Mouse (Mus musculus): Measurements from ENCODE around the gene Bmpr1b. TPM values are rescaled to one million over a fixed set of nuclear protein-coding genes. Genes with fewer than 3 reads are reported as not detected.

Gene Bmpr1b
- polyA plus RNA-seq, 1 experiment from 2014 or later: not detected

- no peak overlapping the region for H3K4me3 ChIP-seq (ENCODE audit: low read depth, low read length)
- DNase-seq (no peak), ATAC-seq (no peak)
- 82% methylated on average over 8 of the region's 8 CpGs for WGBS (ENCODE audit: insufficient replicate concordance)
- TF ChIP-seq EP300 (IDR thresholded peaks at IDR 0.05; ENCODE audit: low read depth) (no peak), CTCF (IDR thresholded peaks at IDR 0.05; ENCODE audit: low read depth) (no peak)
- H3K4me1 ChIP-seq (ENCODE audit: insufficient read depth): no peaks in the 10 kb centered on the region
- no peak overlapping the region for H3K27ac ChIP-seq (ENCODE audit: low read depth)
- no peaks in the 10 kb centered on the region for H3K27me3 ChIP-seq (ENCODE audit: insufficient read depth, low read length)
- no peak overlapping the region for H3K9ac ChIP-seq (replicated peaks)
- no peaks in the 10 kb centered on the region for H3K36me3 ChIP-seq (replicated peaks; ENCODE audit: insufficient read depth, low read length)
- no peaks in the 10 kb centered on the region for H3K9me3 ChIP-seq (ENCODE audit: low read length)
- H3K4me2 ChIP-seq (ENCODE audit: low read depth, low read length): no peak overlapping the region
Measured at GRCm38 (mm10) chr3:141857123-141857522, 312.1 kb downstream of the Bmpr1b start.

- Histone ChIP-seq H3K4me3 (ENCODE audit: low read depth, low read length) (no peak overlapping the region), H3K9me3 (ENCODE audit: low read length) (no peaks in the 10 kb centered on the region), H3K4me1 (ENCODE audit: insufficient read depth) (no peaks in the 10 kb centered on the region), H3K27ac (ENCODE audit: low read depth) (no peak overlapping the region), H3K4me2 (ENCODE audit: low read depth, low read length) (no peak overlapping the region), H3K27me3 (ENCODE audit: insufficient read depth, low read length) (no peaks in the 10 kb centered on the region), H3K36me3 (replicated peaks; ENCODE audit: insufficient read depth, low read length) (no peaks in the 10 kb centered on the region), H3K9ac (replicated peaks) (no peak overlapping the region)
- 79% methylated on average over 4 of the region's 4 CpGs for WGBS (ENCODE audit: insufficient replicate concordance)
- TF ChIP-seq EP300 (IDR thresholded peaks at IDR 0.05; ENCODE audit: low read depth) (no peak), CTCF (IDR thresholded peaks at IDR 0.05; ENCODE audit: low read depth) (no peak)
- ATAC-seq (no peak), DNase-seq (no peak)
Measured at GRCm38 (mm10) chr3:141854339-141854738, 314.9 kb downstream of the Bmpr1b start.

GRCm38 (mm10) chr3:141850141-141850540, 319.1 kb downstream of the Bmpr1b start:
- Histone ChIP-seq H3K27me3 (ENCODE audit: insufficient read depth, low read length) (no peaks in the 10 kb centered on the region), H3K27ac (ENCODE audit: low read depth) (no peak overlapping the region), H3K4me3 (ENCODE audit: low read depth, low read length) (no peak overlapping the region), H3K4me1 (ENCODE audit: insufficient read depth) (no peaks in the 10 kb centered on the region), H3K9ac (replicated peaks) (no peak overlapping the region), H3K36me3 (replicated peaks; ENCODE audit: insufficient read depth, low read length) (no peaks in the 10 kb centered on the region), H3K4me2 (ENCODE audit: low read depth, low read length) (no peak overlapping the region), H3K9me3 (ENCODE audit: low read length) (no peaks in the 10 kb centered on the region)
- no peak for ATAC-seq
- TF ChIP-seq EP300 (IDR thresholded peaks at IDR 0.05; ENCODE audit: low read depth) (no peak), CTCF (IDR thresholded peaks at IDR 0.05; ENCODE audit: low read depth) (no peak)
- DNase-seq: no peak
- WGBS (ENCODE audit: insufficient replicate concordance): 78% methylated on average over 7 of the region's 7 CpGs

GRCm38 (mm10) chr3:141849206-141849605, 320.0 kb downstream of the Bmpr1b start:
- TF ChIP-seq EP300 (IDR thresholded peaks at IDR 0.05; ENCODE audit: low read depth): no peak
- TF ChIP-seq CTCF (IDR thresholded peaks at IDR 0.05; ENCODE audit: low read depth): no peak
- WGBS (ENCODE audit: insufficient replicate concordance): 75% methylated on average over 1 of the region's 1 CpGs
- H3K27me3 ChIP-seq (ENCODE audit: insufficient read depth, low read length): no peaks in the 10 kb centered on the region
- no peak overlapping the region for H3K27ac ChIP-seq (ENCODE audit: low read depth)
- ATAC-seq: no peak
- no peaks in the 10 kb centered on the region for H3K36me3 ChIP-seq (replicated peaks; ENCODE audit: insufficient read depth, low read length)
- DNase-seq: no peak
- no peak overlapping the region for H3K9ac ChIP-seq (replicated peaks)
- H3K4me3 ChIP-seq (ENCODE audit: low read depth, low read length): no peak overlapping the region
- H3K9me3 ChIP-seq (ENCODE audit: low read length): no peaks in the 10 kb centered on the region
- no peak overlapping the region for H3K4me2 ChIP-seq (ENCODE audit: low read depth, low read length)
- H3K4me1 ChIP-seq (ENCODE audit: insufficient read depth): no peaks in the 10 kb centered on the region

GRCm38 (mm10) chr3:141838864-141839263, 330.4 kb downstream of the Bmpr1b start:
- Histone ChIP-seq H3K27ac (ENCODE audit: low read depth) (no peak overlapping the region), H3K9ac (replicated peaks) (no peak overlapping the region), H3K36me3 (replicated peaks; ENCODE audit: insufficient read depth, low read length) (no peaks in the 10 kb centered on the region), H3K4me2 (ENCODE audit: low read depth, low read length) (no peak overlapping the region), H3K27me3 (ENCODE audit: insufficient read depth, low read length) (no peaks in the 10 kb centered on the region), H3K4me3 (ENCODE audit: low read depth, low read length) (no peak overlapping the region), H3K9me3 (ENCODE audit: low read length) (no peaks in the 10 kb centered on the region), H3K4me1 (ENCODE audit: insufficient read depth) (no peaks in the 10 kb centered on the region)
- peak; percentile 76 for TF ChIP-seq CTCF (IDR thresholded peaks at IDR 0.05; ENCODE audit: low read depth)
- TF ChIP-seq EP300 (IDR thresholded peaks at IDR 0.05; ENCODE audit: low read depth): no peak
- 35% methylated on average over 7 of the region's 7 CpGs for WGBS (ENCODE audit: insufficient replicate concordance)
- DNase-seq: no peak
- ATAC-seq: no peak

- H3K27ac ChIP-seq (ENCODE audit: low read depth): no peak overlapping the region
- H3K4me2 ChIP-seq (ENCODE audit: low read depth, low read length): no peak overlapping the region
- no peaks in the 10 kb centered on the region for H3K27me3 ChIP-seq (ENCODE audit: insufficient read depth, low read length)
- TF ChIP-seq CTCF (IDR thresholded peaks at IDR 0.05; ENCODE audit: low read depth): peak; percentile 70
- TF ChIP-seq EP300 (IDR thresholded peaks at IDR 0.05; ENCODE audit: low read depth): no peak
- no peak overlapping the region for H3K4me3 ChIP-seq (ENCODE audit: low read depth, low read length)
- H3K9ac ChIP-seq (replicated peaks): no peak overlapping the region
- H3K4me1 ChIP-seq (ENCODE audit: insufficient read depth): no peaks in the 10 kb centered on the region
- WGBS (ENCODE audit: insufficient replicate concordance): 20% methylated on average over 3 of the region's 3 CpGs
- DNase-seq: peak; percentile 45
- H3K9me3 ChIP-seq (ENCODE audit: low read length): no peaks in the 10 kb centered on the region
- ATAC-seq: no peak
- no peaks in the 10 kb centered on the region for H3K36me3 ChIP-seq (replicated peaks; ENCODE audit: insufficient read depth, low read length)
Measured at GRCm38 (mm10) chr3:141831135-141831534, 338.1 kb downstream of the Bmpr1b start.

GRCm38 (mm10) chr3:141828301-141828700, 340.9 kb downstream of the Bmpr1b start:
- Histone ChIP-seq H3K4me2 (ENCODE audit: low read depth, low read length) (no peak overlapping the region), H3K27ac (ENCODE audit: low read depth) (no peak overlapping the region), H3K9ac (replicated peaks) (no peak overlapping the region), H3K4me3 (ENCODE audit: low read depth, low read length) (no peak overlapping the region), H3K4me1 (ENCODE audit: insufficient read depth) (no peaks in the 10 kb centered on the region), H3K9me3 (ENCODE audit: low read length) (no peaks in the 10 kb centered on the region), H3K27me3 (ENCODE audit: insufficient read depth, low read length) (no peaks in the 10 kb centered on the region), H3K36me3 (replicated peaks; ENCODE audit: insufficient read depth, low read length) (no peaks in the 10 kb centered on the region)
- 65% methylated on average over 5 of the region's 5 CpGs for WGBS (ENCODE audit: insufficient replicate concordance)
- DNase-seq (no peak), ATAC-seq (no peak)
- TF ChIP-seq CTCF (IDR thresholded peaks at IDR 0.05; ENCODE audit: low read depth) (no peak), EP300 (IDR thresholded peaks at IDR 0.05; ENCODE audit: low read depth) (no peak)
